Mouse (Mus musculus) neutrophil, adult 59 days (primary cell): Measurements from ENCODE around the gene Lmo7. TPM values are rescaled to one million over a fixed set of nuclear protein-coding genes. Genes with fewer than 3 reads are reported as not detected.

Source experiments
- total RNA-seq, 2 experiments: library from RNA; stranded (reverse); gene quantifications; 1 replicate in 1 of 2; 2 replicates in 1 of 2; pipeline ENCODE4 v1.2.4; 2023

The Lmo7 gene
- not detected for total RNA-seq

GRCm38 (mm10) chr14:101729237-101729971, at the start of gene Lmo7, which contains the start of gene Gm9922:
Gene Lmo7, plus strand, starts transcription at chr14:101729957.
Gene Gm9922, minus strand, starts transcription at chr14:101729814.

Other genes with a start within 250 kb of the Lmo7 start
- gene Tbc1d4, start 120.8 kb upstream of the Lmo7 start, total RNA-seq = 1 to 10 TPM; 4.9 to 5.5 TPM
- gene Commd6, start 89.3 kb upstream of the Lmo7 start, total RNA-seq = 10 to 100 TPM; 27.7 to 30.0 TPM
- gene Uchl3, start 76.0 kb upstream of the Lmo7 start, total RNA-seq = 10 to 100 TPM; 10.7 to 11.2 TPM
- gene Gm9922, start 143 bp upstream of the Lmo7 start, total RNA-seq = not detected